Mouse (Mus musculus): ENCODE measurements around the gene Pik3ap1.
"Not testable (repeated sequence)": the region's sequence is repeated elsewhere in the genome, so short reads cannot be mapped to it uniquely, and the experiment has no call there.

Gene Pik3ap1

GRCm38 (mm10) chr19:41328743-41329142 is 56.2 kb downstream of the Pik3ap1 start:
- no peak for DNase-seq

- DNase-seq, result no peak
Measured at GRCm38 (mm10) chr19:41323813-41324212, 61.1 kb downstream of the Pik3ap1 start.

DNA sequence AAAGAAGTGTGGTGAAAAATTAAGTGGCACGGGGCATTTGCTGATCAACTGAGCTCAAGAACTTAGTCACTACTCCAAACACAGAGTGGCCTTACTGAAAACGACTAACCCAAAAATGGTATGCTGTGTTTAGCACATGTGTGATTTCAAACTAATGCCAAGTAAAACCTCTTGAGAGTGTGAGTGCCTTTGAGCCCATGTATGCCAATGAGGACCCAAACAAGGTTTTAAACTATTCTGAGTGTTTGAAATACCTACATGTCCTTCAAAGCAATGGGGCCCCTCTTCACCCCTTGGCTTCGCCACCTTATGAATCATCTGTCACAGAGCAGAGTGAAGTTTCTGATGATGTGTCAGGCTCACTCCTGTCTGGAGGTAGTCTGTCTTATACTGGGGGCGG is 61.8 kb downstream of the Pik3ap1 start:
- no peak for DNase-seq

DNA sequence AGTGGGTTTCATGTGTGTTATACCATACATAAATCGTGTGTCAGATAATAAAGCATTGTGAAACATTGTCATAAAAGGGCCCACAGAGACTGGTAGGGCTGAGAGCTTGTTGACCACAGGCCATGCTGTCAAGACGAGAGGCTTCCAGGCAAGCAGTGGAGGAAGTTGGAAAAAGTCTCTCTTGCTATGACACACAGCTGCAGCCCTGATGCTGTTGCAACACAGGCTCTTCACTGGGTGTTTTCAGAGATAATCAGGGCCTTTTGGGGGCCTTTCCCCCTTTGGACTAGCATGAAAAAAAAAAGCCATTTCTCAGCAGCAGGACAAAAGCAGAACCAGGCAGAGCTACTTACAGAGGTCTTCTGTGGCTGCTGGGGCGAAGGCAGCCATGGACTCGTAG is 63.8 kb downstream of the Pik3ap1 start:
- no peak for DNase-seq

- DNase-seq, result peak; percentile 65
Measured at GRCm38 (mm10) chr19:41317315-41318095, 67.4 kb downstream of the Pik3ap1 start.

DNA sequence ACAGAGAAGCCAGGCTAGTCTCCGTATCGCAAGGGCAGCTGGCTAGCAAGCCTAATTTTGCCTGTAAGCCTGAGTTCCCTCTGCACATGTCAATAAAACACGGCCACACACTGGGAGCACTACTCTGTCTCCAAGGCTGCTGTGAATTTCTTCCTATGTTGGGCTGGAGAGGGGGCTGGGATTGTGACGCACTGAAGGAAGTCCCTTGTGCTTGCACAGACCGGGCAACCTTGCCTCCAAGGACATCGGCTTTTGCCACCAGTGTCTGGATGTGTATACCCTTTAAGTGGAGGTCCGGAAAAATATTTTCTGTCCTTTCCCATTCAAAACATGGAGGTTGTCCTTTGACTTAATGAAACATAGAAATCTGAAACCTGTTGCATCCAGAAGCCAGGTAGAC is 70.2 kb downstream of the Pik3ap1 start:
- DNase-seq, result no peak

DNA sequence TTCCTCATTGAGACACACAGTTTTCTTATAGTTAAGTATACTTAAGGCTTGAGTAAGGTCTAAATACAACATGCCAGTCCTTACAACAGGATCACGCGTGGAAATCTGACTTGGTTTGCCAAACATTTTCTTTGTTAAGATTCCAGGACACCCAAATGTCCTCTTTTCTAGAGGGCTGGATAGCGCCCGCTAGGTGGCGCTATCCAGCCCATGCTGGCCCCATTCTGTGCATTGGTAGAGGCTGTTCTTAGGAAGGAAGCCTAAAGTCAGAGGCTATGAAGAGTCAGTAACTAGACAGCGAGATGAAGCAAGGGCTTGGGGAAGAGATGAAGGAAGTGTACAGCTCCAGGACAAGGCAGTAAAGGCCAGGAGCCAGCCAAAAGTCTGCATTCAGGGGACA is 71.2 kb downstream of the Pik3ap1 start:
- DNase-seq, result peak; percentile 31

GRCm38 (mm10) chr19:41312587-41312986 is 72.3 kb downstream of the Pik3ap1 start:
- DNase-seq, result not testable (repeated sequence)

GRCm38 (mm10) chr19:41312027-41312426 is 72.9 kb downstream of the Pik3ap1 start:
- DNase-seq, result no peak

GRCm38 (mm10) chr19:41310971-41311703 is 73.8 kb downstream of the Pik3ap1 start:
- DNase-seq, result no peak

DNA sequence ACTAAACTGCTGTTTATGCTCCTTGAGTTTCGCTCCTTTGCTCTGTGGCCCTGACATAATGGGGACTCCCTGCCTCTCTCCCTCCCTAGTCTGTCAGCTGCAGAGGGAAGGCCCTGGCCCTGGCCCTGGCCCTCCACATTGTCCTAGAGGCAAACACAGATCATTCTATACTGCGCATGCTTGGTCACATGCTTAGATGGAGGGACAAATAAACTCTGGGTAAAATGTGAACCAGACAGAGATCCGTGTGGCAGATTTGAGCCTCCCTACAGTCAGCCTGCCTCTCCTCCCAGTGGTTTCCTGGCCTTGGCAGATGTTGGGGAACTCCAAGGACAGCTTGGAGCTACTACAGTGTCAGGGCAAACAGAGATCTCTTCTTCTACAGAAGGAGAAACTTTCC is 81.0 kb downstream of the Pik3ap1 start:
- DNase-seq, result no peak

DNA sequence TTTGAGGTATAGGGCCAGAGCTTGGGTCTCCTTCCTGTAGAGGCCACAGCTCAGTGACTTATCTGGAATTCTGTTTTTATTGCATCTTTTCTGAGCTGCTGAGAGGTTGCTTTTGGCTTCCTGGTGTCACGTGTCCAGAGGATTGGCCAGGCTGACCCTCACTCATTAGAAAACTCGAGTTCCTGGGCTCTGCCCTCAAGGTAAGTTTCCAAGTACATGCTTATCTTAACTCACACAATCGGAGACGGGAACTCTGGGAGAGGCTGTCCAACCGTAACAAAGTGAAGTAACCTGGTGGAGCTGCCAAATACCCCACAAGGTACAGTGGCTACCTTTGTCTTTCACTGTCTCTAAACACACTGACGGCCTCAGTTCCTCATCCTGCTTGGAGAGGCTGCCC is 81.5 kb downstream of the Pik3ap1 start:
- no peak for DNase-seq

DNA sequence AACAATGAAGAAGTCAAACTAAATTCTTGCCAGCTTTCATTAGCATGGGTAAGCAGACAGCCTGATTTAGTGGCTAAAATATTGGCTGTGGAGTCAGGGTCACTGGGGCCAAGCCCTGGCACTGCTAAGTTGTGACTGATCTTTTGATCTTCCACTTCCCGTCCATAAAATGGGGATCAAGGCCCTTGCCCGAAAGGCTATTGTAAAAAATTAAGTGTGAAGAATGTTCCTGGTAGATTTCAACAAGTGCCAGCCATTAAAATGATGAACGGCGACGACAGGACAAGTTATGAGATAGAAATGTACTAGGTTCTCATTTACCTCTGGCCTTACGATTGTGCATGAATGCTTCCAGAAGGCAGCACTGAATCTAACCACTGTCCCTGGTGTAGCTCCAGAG is 83.0 kb downstream of the Pik3ap1 start:
- DNase-seq, result no peak

DNA sequence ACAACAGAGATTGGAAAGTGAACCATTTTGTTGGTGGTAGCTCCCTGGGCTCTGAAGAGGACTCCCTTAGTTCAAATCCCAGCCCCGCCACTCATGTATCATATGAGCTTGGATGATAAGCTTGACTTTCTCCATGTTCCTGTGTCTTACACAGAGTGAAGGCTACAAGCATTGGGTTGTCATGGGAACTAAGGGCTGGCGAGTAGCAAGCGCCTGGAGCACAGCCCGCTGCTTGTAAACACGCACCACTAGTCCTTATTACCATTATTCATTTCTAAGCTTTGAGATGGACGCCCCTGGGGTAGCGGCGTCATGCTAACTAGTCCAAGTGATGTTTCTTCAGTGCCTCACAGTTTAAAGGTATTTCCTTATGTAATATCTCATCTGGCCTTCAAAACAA is 85.5 kb downstream of the Pik3ap1 start:
- no peak for DNase-seq

- no peak for DNase-seq
Measured at GRCm38 (mm10) chr19:41290952-41291619, 93.8 kb downstream of the Pik3ap1 start.

DNA sequence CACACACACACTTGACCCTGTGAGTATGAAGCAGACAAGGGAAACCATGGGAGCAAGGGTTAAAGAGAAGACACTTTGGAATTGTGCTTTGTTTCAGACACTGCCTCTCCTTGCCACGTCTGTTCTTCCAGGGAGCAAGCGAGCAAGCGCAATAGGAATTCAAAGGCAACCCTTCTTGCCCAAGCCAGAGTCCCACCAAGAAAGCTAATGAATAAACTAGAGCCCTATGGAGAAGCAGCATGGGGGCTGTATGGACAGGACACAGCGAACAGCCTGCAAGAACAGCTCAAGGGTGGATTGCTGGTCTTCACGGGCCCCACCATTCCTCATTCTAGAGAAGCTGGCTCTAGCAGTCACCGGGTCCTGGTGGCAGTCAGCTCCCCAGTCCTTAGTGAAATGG is 96.3 kb downstream of the Pik3ap1 start:
- DNase-seq, result no peak

- DNase-seq, result no peak
Measured at GRCm38 (mm10) chr19:41287224-41287623, 97.7 kb downstream of the Pik3ap1 start.

DNA sequence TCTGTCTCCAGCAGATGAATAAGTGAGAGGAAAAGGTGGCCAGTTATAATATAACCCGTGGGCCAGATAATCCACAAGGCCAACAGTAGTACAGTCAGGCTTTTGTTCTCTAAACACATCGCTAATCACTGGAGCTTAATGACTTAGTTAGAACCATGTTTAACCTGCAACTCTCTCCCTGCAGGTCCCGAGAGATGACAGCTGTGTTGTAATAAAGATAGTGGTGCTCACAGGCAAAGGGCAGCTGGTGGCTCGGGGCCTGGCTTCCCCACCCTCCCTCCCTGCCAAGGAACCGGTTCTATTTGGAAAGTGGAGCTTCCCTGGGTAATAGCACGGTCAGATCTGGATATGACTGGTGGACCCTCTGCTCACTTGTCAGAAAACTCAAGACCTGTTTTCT is 100.4 kb downstream of the Pik3ap1 start:
- no peak for DNase-seq

DNA sequence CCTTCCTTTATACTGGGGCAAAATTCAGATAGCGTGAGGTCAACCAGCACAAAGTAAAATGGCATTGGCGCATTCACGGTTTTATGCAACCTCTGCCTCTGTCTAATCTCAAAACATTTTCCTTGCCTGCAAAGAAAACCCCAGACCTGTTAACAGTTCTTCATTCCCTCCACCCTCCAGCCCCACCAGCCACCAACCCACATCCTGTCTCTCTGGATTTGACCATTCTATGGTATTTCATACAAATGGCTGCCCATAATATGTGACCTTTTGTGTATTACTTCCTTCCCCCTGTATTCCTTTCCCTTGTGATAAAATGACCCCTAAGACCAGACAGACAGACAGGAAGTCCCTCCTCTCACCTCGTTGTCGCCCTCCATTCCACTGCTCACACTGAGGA is 102.2 kb downstream of the Pik3ap1 start:
- no peak for DNase-seq

DNA sequence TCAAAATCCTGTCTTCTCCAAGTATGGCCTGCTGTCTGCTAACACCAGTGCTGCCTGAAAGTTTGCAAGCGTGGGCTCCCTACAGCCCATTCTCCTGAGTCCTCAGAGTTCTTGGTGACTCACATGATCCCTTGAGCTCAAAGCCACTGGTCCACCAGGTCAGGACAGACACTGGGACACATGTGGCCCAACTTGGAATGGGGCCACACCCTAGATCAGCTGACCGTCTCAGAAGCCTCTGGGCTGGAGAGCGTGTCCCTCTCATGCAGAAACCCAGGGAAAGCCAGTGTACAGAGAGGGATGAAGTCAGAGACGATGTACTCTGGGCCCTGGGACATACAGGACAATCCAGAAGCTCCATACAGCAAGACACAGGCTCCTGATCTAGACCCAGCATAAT is 102.7 kb downstream of the Pik3ap1 start:
- DNase-seq, result no peak

GRCm38 (mm10) chr19:41279724-41280244 is 105.1 kb downstream of the Pik3ap1 start:
- DNase-seq, result no peak

GRCm38 (mm10) chr19:41278606-41279005 is 106.3 kb downstream of the Pik3ap1 start:
- no peak for DNase-seq

GRCm38 (mm10) chr19:41275588-41275987 is 109.3 kb downstream of the Pik3ap1 start:
- no peak for DNase-seq

- no peak for DNase-seq
Measured at GRCm38 (mm10) chr19:41270906-41271305, 114.0 kb downstream of the Pik3ap1 start.

All from kidney, postnatal 10 days (tissue).